Mouse (Mus musculus) R1 (cell line): Measurements from ENCODE around the gene Prodh2.
A peak's percentile ranks its signal among the peaks of the same experiment; 100 is the strongest.
"Not testable (repeated sequence)": the region's sequence is repeated elsewhere in the genome, so short reads cannot be mapped to it uniquely, and the experiment has no call there.

Experiments
- DNase-seq: peaks from one replicate; pipeline ENCODE4 v3.0.0-alpha.2; 2018; ENCODE audit warnings: low read depth, low spot score

Gene Prodh2

GRCm38 (mm10) chr7:30490251-30490956, 3.0 kb upstream of the Prodh2 start:
- DNase-seq, result peak; percentile 85

DNA sequence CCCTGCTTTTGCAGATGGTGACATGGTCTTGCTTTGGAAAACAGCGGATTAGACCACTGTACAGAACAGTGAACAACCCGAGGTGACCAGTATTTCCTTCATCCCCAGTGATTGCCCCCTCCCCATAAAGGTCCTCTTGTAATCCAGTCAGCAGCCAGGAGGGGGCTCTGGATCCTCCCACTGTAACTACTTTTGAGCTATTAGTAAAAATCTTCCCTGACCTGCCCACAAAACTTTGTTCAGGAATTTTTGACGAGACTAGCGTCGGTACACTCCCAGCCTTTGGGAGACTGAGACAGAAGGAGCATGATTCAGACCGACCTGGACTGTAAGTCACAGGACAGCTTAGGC, 2.5 kb upstream of the Prodh2 start:
- peak; percentile 63 for DNase-seq

DNA sequence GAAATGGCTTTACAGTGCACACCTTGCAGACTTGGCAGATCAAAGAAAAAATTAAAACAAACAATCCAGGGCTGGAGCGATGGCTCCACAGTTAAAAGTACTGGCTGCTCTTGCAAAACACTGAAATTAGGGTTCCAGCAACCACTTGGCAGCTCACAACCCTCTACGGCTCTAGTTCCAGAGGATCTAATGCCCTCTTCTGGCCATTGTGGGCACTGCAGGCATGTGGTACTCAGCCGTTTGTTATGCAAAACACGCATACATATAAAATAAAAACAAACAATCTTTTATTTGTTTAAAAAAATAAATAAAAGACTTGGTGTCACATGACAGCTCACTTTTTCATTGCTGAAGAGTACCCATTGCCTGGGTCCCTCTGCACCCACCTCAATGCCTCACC, 657 bp upstream of the Prodh2 start:
- DNase-seq, result peak; percentile 87

DNA sequence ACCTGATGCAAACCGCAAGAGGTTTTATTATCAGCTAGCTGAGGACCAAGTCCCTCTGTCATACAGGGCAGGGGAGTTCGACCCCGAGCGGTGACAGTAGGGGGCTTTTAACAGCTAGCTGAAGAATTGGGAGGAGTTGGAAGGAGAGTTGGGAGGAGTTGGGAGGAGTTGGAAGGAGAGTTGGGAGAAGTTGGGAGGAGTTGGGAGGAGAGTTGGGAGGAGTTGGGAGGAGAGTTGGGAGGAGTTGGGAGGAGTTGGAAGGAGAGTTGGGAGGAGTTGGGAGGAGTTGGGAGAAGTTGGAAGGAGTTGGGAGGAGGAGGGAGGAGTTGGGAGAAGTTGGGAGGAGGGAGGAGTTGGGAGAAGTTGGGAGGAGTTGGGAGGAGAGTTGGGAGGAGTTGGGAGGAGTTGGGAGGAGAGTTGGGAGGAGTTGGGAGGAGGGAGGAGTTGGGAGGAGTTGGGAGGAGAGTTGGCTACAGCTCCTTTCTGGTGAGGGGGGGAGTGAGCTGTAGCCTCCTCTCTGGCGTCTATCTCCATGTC, 2.2 kb downstream of the Prodh2 start:
- peak; percentile 90 for DNase-seq

DNA sequence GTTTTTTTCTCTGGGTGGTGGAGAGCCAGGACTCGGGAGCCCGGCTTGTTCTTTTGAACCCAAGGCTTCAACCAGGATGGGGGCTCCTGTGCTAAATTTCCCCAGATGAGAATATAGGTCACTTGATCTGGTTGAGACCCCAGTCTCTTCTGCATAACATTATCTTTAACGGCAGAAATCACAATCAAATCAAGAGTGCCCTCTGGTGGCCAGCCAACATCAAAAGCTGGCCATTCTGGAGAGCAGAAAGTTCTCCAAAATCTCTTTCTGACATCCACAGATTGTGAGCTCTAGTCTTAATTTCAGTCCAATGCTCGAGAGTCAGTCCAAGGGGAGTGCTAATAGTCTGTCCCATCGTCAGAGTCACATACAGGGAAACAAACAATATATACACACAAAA, 7.7 kb downstream of the Prodh2 start:
- not testable (repeated sequence) for DNase-seq

- peak; percentile 23 for DNase-seq
Measured at GRCm38 (mm10) chr7:30508061-30508460, 14.6 kb downstream of the Prodh2 start.

GRCm38 (mm10) chr7:30515003-30515760, 21.8 kb downstream of the Prodh2 start:
- DNase-seq, result peak; percentile 88

DNA sequence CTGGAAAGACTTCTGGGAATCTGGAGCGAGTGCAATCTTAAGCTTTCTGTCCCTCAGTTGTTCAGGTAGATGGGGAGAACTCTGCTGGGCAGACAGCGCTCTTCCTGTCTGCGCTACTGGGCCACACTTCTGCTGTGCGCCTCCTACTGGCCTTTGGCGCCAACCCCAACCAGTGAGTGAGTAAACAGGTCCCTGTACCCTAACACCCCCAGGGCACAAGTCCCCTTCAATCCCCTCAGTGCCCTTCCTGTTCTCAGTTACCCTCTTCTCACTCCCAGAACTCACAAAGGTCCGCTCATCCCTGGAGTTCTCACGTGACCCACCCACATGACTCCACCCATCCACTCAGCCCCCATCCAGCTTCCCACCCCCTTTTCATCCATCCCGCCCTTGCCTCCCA, 24.9 kb downstream of the Prodh2 start:
- DNase-seq, result peak; percentile 47

DNA sequence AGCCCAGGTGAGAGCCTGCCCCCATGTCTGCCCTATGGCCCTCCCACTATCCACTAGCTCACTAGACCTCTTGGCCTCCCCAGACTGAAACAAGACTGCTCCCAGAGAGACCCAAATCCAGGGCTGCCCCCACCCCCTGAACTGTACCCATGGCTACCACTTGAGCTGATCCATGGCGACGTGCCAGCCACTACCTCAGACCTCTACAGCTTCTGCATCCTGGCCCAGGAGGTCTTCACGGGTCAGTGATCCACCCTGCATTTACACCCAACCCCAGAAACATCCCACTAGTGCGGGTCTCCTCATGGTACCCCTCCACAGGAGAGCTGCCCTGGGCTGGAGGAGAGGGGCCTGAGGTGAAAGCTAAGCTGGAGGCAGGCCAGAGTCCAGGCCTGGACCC, 27.0 kb downstream of the Prodh2 start:
- DNase-seq, result no peak

GRCm38 (mm10) chr7:30520856-30521255, 27.4 kb downstream of the Prodh2 start:
- no peak for DNase-seq

DNA sequence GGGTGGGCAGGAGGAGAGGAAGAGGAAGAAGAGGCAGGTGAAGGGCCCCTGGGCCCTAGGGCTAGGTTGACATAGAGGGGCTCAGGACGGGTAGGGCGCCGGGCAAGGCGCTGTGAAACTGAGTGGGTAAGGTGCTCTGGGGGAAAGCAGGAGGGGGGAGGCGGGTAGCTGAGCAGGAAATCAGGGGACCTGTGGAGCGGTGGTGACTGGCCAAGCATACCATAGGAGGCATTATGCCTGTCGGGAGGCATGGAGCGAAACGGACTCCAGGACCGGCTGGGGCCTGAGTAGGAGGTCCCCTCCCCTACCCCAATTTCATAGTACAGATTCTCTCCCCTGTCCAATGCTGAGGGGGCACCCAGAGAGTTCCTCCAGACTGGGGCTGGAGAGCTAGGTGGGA, 29.4 kb downstream of the Prodh2 start:
- no peak for DNase-seq

GRCm38 (mm10) chr7:30524487-30524886, 31.1 kb downstream of the Prodh2 start:
- no peak for DNase-seq

DNA sequence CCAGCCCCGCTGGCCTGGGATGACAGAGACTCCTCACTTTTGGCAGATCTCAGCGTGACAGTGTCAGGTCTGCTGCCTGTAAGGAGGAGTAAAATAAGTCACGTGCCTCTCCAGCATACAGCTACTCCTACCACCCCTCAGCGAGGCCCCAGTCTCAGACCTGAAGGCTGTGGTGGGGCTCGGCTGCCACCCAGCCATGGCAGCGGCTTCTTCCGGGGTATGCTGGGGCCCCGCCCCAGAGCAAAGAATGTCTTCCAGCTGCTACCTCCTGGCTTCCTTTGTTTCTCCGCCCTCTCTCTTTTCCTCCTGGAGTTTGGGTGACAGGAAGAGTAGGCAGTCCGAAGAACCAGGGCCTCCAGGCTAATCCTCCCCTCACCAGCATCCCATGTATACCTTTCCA, 32.5 kb downstream of the Prodh2 start:
- DNase-seq, result peak; percentile 29

GRCm38 (mm10) chr7:30526399-30526798, 33.0 kb downstream of the Prodh2 start:
- no peak for DNase-seq

DNA sequence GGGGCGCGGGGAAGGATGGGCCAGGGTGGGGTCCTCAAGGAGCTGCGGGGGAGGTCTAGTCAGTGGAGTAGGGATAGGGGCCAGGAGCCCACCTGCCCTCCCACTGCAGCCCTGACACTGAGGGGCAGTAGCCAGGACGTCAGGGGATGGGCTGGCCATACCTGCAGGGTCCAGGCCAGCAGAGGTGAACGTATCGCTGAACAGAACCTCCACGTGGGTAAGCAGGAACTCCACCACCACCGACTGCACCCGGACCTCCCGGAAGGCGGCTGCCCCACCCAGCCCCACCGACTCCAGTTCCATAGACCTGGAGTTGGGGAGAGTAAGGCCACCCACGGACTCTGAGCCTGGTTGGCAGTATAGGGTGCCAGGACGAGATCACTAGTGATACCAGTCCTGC, 33.6 kb downstream of the Prodh2 start:
- no peak for DNase-seq

- DNase-seq, result no peak
Measured at GRCm38 (mm10) chr7:30531291-30531815, 37.9 kb downstream of the Prodh2 start.

DNA sequence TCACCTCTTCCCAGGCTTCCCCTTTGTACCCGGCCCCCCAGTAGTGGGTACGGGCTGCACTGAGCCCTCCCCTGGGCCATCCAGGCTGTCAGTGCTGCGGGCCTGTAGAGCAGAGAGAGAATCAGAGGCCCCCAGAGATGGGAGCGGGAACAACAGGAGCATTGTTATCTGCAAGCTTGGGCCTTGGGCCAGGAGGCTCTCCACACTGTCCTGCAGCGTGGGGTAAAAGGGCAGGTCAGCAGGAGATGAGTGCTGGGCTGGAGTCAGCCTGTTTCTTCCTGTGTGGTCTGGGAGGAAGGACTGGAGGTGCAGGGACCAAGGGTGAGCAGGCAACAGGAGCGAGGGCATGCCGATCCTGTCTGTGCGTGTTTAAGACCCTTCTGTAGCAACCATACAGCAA, 39.5 kb downstream of the Prodh2 start:
- DNase-seq, result no peak

DNA sequence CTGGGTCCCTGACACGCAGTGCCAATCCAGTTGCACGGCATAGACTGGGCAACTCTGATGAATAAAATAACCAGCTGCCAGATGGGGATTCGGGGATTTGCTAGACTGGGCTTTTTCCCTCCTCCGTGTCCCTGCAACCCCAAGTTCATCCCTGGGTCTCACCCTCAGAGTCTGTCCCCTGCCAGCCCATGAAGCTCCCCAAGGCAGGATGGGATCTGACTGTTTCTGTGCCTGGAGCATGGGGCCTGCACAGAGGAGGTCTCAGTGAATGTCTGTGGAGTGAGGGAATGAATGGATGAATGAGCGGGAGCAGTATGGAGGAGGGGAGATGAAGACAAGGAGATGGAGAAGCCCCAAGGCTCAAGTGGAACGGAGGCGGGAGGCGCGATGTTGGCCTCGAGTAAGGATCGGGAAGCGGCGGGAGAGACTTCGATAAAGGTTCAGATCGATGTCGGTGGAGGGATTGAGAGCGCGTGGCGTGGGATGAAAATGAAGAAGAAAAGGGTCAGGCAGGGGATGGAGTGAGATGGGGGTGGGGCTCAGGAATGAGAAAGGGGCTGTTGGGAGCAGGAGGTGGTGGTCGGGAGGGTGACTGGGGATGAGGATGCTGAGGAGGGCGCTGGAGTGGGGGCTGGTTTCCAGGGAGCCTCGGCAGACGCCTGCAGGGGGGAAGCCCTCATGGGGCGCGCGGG, 40.7 kb downstream of the Prodh2 start:
- peak; percentile 16 for DNase-seq

- peak; percentile 97 for DNase-seq
Measured at GRCm38 (mm10) chr7:30534633-30535577, 41.5 kb downstream of the Prodh2 start, which contains the start of gene Arhgap33. TSS of gene Arhgap33 (minus strand) at chr7:30535060.

DNA sequence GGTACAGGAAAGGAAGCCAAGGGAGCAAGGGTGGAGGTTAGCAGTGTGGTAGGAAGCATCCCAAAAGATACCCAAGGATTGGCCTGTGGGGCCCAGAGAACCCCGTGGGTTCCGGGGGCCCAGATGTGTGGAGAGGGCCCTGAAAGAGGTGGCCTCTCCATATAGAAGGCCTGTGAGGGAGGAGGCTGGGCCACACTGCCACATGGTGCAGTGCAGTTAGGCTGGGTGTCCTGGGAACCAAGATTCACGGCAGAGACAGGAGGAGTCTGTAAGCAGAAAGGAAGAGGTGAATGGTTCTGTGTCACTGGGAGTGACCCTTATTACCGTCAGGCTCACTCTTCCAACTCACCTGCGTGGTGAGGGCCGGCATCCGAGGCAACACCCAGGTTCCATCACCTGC, 47.1 kb downstream of the Prodh2 start:
- no peak for DNase-seq

DNA sequence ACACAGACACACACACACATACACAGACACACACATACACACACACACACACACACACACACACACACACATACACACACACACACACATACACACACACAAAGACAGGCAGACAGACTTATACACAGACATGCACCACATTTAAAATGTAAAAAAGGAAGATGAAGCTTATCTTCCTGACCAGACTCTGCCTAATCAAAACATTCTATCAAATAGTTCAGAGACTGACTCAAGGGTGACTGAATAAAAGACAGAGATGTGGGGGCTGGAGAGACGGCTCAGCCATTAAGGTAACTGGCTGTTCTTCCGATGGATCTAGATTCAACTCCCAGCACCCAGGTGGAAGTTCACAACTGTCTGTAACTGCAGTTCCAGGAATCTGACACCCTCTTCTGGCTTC, 50.9 kb downstream of the Prodh2 start:
- DNase-seq, result no peak
